ENCODE assay signal across 7 mouse cellular contexts in genomic region chr19:57313891-57314345, GRCm38 (mm10). TPM values are rescaled to one million over a fixed set of nuclear protein-coding genes. Genes with fewer than 3 reads are reported as not detected.
DNase-seq lines count a peak whose midpoint lies in the region; ATAC-seq lines count a peak whose summit lies in the region.

No protein-coding gene starts in this region.

- peak overlapping the region; percentile 96 for H3K4me2 ChIP-seq in embryonic facial prominence, embryonic 13.5 days
- peak overlapping the region; percentile 70 for H3K4me2 ChIP-seq in hindbrain, embryonic 15.5 days
- H3K4me2 ChIP-seq in neural tube, embryonic 12.5 days (replicated peaks): peak overlapping the region; percentile 91

- H3K9ac ChIP-seq in embryonic facial prominence, embryonic 13.5 days: no peak overlapping the region
- peak overlapping the region; percentile 75 for H3K9ac ChIP-seq in hindbrain, embryonic 15.5 days
- H3K9ac ChIP-seq in neural tube, embryonic 12.5 days: 0 out of 2 replicates have a peak overlapping the region, but pooled peaks have one; percentile 61

- DNase-seq in left cerebral cortex, postnatal 25 days (ENCODE audit: low spot score in 2 of 2): peak; percentile 46 to 67
- no peak for DNase-seq in left cerebral cortex, postnatal 14 days (ENCODE audit: low spot score in 2 of 2)
- no peak for DNase-seq in cerebellum, adult 11-12 months
- no peak for DNase-seq in urinary bladder, adult 18-20 months (ENCODE audit: low spot score in 2 of 2)

- 58% methylated on average over 3 of the region's 3 CpGs for WGBS in embryonic facial prominence, embryonic 13.5 days
- WGBS in hindbrain, embryonic 15.5 days: 53% methylated on average over 3 of the region's 3 CpGs
- WGBS in neural tube, embryonic 12.5 days: 68% methylated on average over 3 of the region's 3 CpGs

- no peak for ATAC-seq in embryonic facial prominence, embryonic 13.5 days (ENCODE audit: insufficient number of reproducible peaks, insufficient read depth, low FRiP score, low TSS enrichment, low read depth)
- 0 out of 2 replicates have a peak, but pooled peaks have one; percentile 3 for ATAC-seq in hindbrain, embryonic 15.5 days (ENCODE audit: low FRiP score, low read depth)
- ATAC-seq in neural tube, embryonic 12.5 days (ENCODE audit: low FRiP score, low read depth): no peak

- intact Hi-C loops in left cerebral cortex, postnatal 25 days (cut with DNase I): loop anchor here (1.0 to 2.0 kb wide), 2 partner anchors 39 to 76 kb away; no protein-coding TSS in a partner anchor
- intact Hi-C loops in left cerebral cortex, postnatal 14 days (cut with DNase I): loop anchor here (10.0 kb wide), 1 partner anchor 79 kb away; no protein-coding TSS in a partner anchor

- H3K36me3 ChIP-seq in embryonic facial prominence, embryonic 13.5 days: no peaks in the 10 kb centered on the region
- no peaks in the 10 kb centered on the region for H3K36me3 ChIP-seq in hindbrain, embryonic 15.5 days
- no peaks in the 10 kb centered on the region for H3K36me3 ChIP-seq in neural tube, embryonic 12.5 days

- H3K27ac ChIP-seq in embryonic facial prominence, embryonic 13.5 days: no peak overlapping the region
- H3K27ac ChIP-seq in hindbrain, embryonic 15.5 days (replicated peaks): peak overlapping the region; percentile 88
- no peak overlapping the region for H3K27ac ChIP-seq in neural tube, embryonic 12.5 days

- peaks cover 50% of the 10 kb centered on the region for H3K27me3 ChIP-seq in embryonic facial prominence, embryonic 13.5 days
- no peaks in the 10 kb centered on the region for H3K27me3 ChIP-seq in hindbrain, embryonic 15.5 days
- H3K27me3 ChIP-seq in neural tube, embryonic 12.5 days (replicated peaks): peaks cover 27% of the 10 kb centered on the region

- no peaks in the 10 kb centered on the region for H3K9me3 ChIP-seq in embryonic facial prominence, embryonic 13.5 days
- no peaks in the 10 kb centered on the region for H3K9me3 ChIP-seq in hindbrain, embryonic 15.5 days
- H3K9me3 ChIP-seq in neural tube, embryonic 12.5 days: no peaks in the 10 kb centered on the region

- peak overlapping the region; percentile 52 for H3K4me3 ChIP-seq in embryonic facial prominence, embryonic 13.5 days
- peak overlapping the region; percentile 59 for H3K4me3 ChIP-seq in hindbrain, embryonic 15.5 days
- H3K4me3 ChIP-seq in neural tube, embryonic 12.5 days: peak overlapping the region; percentile 46; the same call in 1 of the 2 replicates

- H3K4me1 ChIP-seq in embryonic facial prominence, embryonic 13.5 days: peaks cover 11% of the 10 kb centered on the region
- H3K4me1 ChIP-seq in hindbrain, embryonic 15.5 days (replicated peaks): peaks cover 13% of the 10 kb centered on the region
- H3K4me1 ChIP-seq in neural tube, embryonic 12.5 days: peaks cover 10% of the 10 kb centered on the region

RNA-seq across cellular contexts. Expression of gene Ablim1, which starts 0.8 kb away (rescaled TPM):
- total RNA-seq in left cerebral cortex, postnatal 25 days (2021): 100 to 1,000 TPM; 106 to 113 TPM
- total RNA-seq in left cerebral cortex, postnatal 14 days (2021): 100 to 1,000 TPM; 105 to 120 TPM
- polyA plus RNA-seq in embryonic facial prominence, embryonic 13.5 days (2015; fragmentation: Nextera tagmentation; extraction: Ambion mirVana): 33.3 and 36.0 TPM in 2 replicates
- polyA plus RNA-seq in hindbrain, embryonic 15.5 days (2015; fragmentation: Nextera tagmentation; extraction: Ambion mirVana): 56.9 and 63.2 TPM in 2 replicates
- polyA plus RNA-seq in neural tube, embryonic 12.5 days (2016; fragmentation: Nextera tagmentation; extraction: Ambion mirVana): 34.0 and 34.9 TPM in 2 replicates

RNA-seq across cellular contexts. Expression of gene Fam160b1, which starts 46.6 kb away (rescaled TPM):
- 10 to 100 TPM; 23.3 to 24.0 TPM for total RNA-seq in left cerebral cortex, postnatal 25 days (2021)
- total RNA-seq in left cerebral cortex, postnatal 14 days (2021): 10 to 100 TPM; 22.6 to 23.5 TPM
- polyA plus RNA-seq in embryonic facial prominence, embryonic 13.5 days (2015; fragmentation: Nextera tagmentation; extraction: Ambion mirVana): 15.2 and 16.6 TPM in 2 replicates
- 12.1 and 12.7 TPM in 2 replicates for polyA plus RNA-seq in hindbrain, embryonic 15.5 days (2015; fragmentation: Nextera tagmentation; extraction: Ambion mirVana)
- 16.2 and 19.3 TPM in 2 replicates for polyA plus RNA-seq in neural tube, embryonic 12.5 days (2016; fragmentation: Nextera tagmentation; extraction: Ambion mirVana)

Comparison
In these comparisons a context has a peak if more than half of its experiments do, and no peak if none do; other contexts are left out.
1. DNase-seq: peak in left cerebral cortex, postnatal 25 days (2 of 2); none in left cerebral cortex, postnatal 14 days (0 of 2), cerebellum, adult 11-12 months (single experiment) and urinary bladder, adult 18-20 months (0 of 2).
2. Peak in every context shown above with its lines, with median percentiles within 50 percentile points of each other: H3K4me2 ChIP-seq and H3K4me3 ChIP-seq.